Mouse (Mus musculus): ENCODE data around the gene Gm614. TPM values are rescaled to one million over a fixed set of nuclear protein-coding genes. Genes with fewer than 3 reads are reported as not detected.

The Gm614 gene
- polyA plus RNA-seq, 1 experiment = 0.57 TPM

- WGBS = 86% methylated on average over 6 of the region's 6 CpGs
- TF ChIP-seq CTCF (IDR thresholded peaks at IDR 0.05; ENCODE audit: insufficient read depth, low read length) (no peak), POLR2A (IDR thresholded peaks at IDR 0.05; ENCODE audit: borderline replicate concordance, extremely low read depth, low read depth, low read length) (no peak)
- Histone ChIP-seq H3K4me1 (ENCODE audit: control insufficient read depth, insufficient read depth, low read length) (no peaks in the 10 kb centered on the region), H3K4me3 (replicated peaks; ENCODE audit: extremely low read depth, low read depth, low read length) (no peak overlapping the region)
- DNase-seq = no peak
These were observed 24.6 kb upstream of the Gm614 start for GRCm38 (mm10) chrX:101288432-101288831.

- WGBS = 80% methylated on average over 3 of the region's 3 CpGs
- no peak for TF ChIP-seq CTCF (IDR thresholded peaks at IDR 0.05; ENCODE audit: insufficient read depth, low read length)
- TF ChIP-seq POLR2A (IDR thresholded peaks at IDR 0.05; ENCODE audit: borderline replicate concordance, extremely low read depth, low read depth, low read length) = no peak
- DNase-seq = no peak
- no peaks in the 10 kb centered on the region for H3K4me1 ChIP-seq (ENCODE audit: control insufficient read depth, insufficient read depth, low read length)
- no peak overlapping the region for H3K4me3 ChIP-seq (replicated peaks; ENCODE audit: extremely low read depth, low read depth, low read length)
These were observed 23.8 kb upstream of the Gm614 start for GRCm38 (mm10) chrX:101287543-101287942.

GRCm38 (mm10) chrX:101285953-101286670 is 22.3 kb upstream of the Gm614 start:
- 84% methylated on average over 14 of the region's 14 CpGs for WGBS
- TF ChIP-seq CTCF (IDR thresholded peaks at IDR 0.05; ENCODE audit: insufficient read depth, low read length) = no peak
- no peak for TF ChIP-seq POLR2A (IDR thresholded peaks at IDR 0.05; ENCODE audit: borderline replicate concordance, extremely low read depth, low read depth, low read length)
- Histone ChIP-seq H3K4me1 (ENCODE audit: control insufficient read depth, insufficient read depth, low read length) (no peaks in the 10 kb centered on the region), H3K4me3 (replicated peaks; ENCODE audit: extremely low read depth, low read depth, low read length) (no peak overlapping the region)
- DNase-seq = no peak

- whole genome bisulfite sequencing = 29% methylated on average over 6 of the region's 6 CpGs
- Histone ChIP-seq H3K4me1 (ENCODE audit: control insufficient read depth, insufficient read depth, low read length) (no peaks in the 10 kb centered on the region), H3K4me3 (replicated peaks; ENCODE audit: extremely low read depth, low read depth, low read length) (no peak overlapping the region)
- peak; percentile 34 for DNase-seq
- peak; percentile 73 for TF ChIP-seq CTCF (IDR thresholded peaks at IDR 0.05; ENCODE audit: insufficient read depth, low read length)
- TF ChIP-seq POLR2A (IDR thresholded peaks at IDR 0.05; ENCODE audit: borderline replicate concordance, extremely low read depth, low read depth, low read length) = no peak
These were observed 21.7 kb upstream of the Gm614 start for GRCm38 (mm10) chrX:101285534-101285933.

GRCm38 (mm10) chrX:101282813-101283212 is 19.0 kb upstream of the Gm614 start:
- DNase-seq = no peak
- Histone ChIP-seq H3K4me1 (ENCODE audit: control insufficient read depth, insufficient read depth, low read length) (no peaks in the 10 kb centered on the region), H3K4me3 (replicated peaks; ENCODE audit: extremely low read depth, low read depth, low read length) (no peak overlapping the region)
- 79% methylated on average over 6 of the region's 6 CpGs for WGBS
- no peak for TF ChIP-seq POLR2A (IDR thresholded peaks at IDR 0.05; ENCODE audit: borderline replicate concordance, extremely low read depth, low read depth, low read length)
- TF ChIP-seq CTCF (IDR thresholded peaks at IDR 0.05; ENCODE audit: insufficient read depth, low read length) = no peak

GRCm38 (mm10) chrX:101273875-101274738 is 10.3 kb upstream of the Gm614 start, which contains the start of gene Med12:
Med12 (plus strand) TSS chrX:101274030.
- no peaks in the 10 kb centered on the region for H3K4me1 ChIP-seq (ENCODE audit: control insufficient read depth, insufficient read depth, low read length)
- peak; percentile 79 for DNase-seq
- TF ChIP-seq POLR2A (IDR thresholded peaks at IDR 0.05; ENCODE audit: borderline replicate concordance, extremely low read depth, low read depth, low read length) (0 out of 2 replicates have a peak, but pooled peaks have one; percentile 9), CTCF (IDR thresholded peaks at IDR 0.05; ENCODE audit: insufficient read depth, low read length) (no peak)
- WGBS = 23% methylated on average over 53 of the region's 54 CpGs
- peak within 1 kb of the TSS; percentile 67 for H3K4me3 ChIP-seq (replicated peaks; ENCODE audit: extremely low read depth, low read depth, low read length)

GRCm38 (mm10) chrX:101273410-101273809 is 9.6 kb upstream of the Gm614 start:
- no peaks in the 10 kb centered on the region for H3K4me1 ChIP-seq (ENCODE audit: control insufficient read depth, insufficient read depth, low read length)
- no peak for DNase-seq
- 31% methylated on average over 6 of the region's 6 CpGs for WGBS
- TF ChIP-seq POLR2A (IDR thresholded peaks at IDR 0.05; ENCODE audit: borderline replicate concordance, extremely low read depth, low read depth, low read length) (no peak), CTCF (IDR thresholded peaks at IDR 0.05; ENCODE audit: insufficient read depth, low read length) (no peak)
- H3K4me3 ChIP-seq (replicated peaks; ENCODE audit: extremely low read depth, low read depth, low read length) = peak overlapping the region; percentile 37

GRCm38 (mm10) chrX:101268755-101269124 is 4.9 kb upstream of the Gm614 start, which contains the start of gene Gm20489:
Gm20489 (minus strand) TSS chrX:101269023.
- H3K4me1 ChIP-seq (ENCODE audit: control insufficient read depth, insufficient read depth, low read length) = no peaks in the 10 kb centered on the region; the same call in 1 of the 2 replicates
- TF ChIP-seq POLR2A (IDR thresholded peaks at IDR 0.05; ENCODE audit: borderline replicate concordance, extremely low read depth, low read depth, low read length) (no peak), CTCF (IDR thresholded peaks at IDR 0.05; ENCODE audit: insufficient read depth, low read length) (no peak)
- 72% methylated on average over 3 of the region's 3 CpGs for WGBS
- no peak for DNase-seq
- H3K4me3 ChIP-seq (replicated peaks; ENCODE audit: extremely low read depth, low read depth, low read length) = peak within 1 kb of the TSS; percentile 66

GRCm38 (mm10) chrX:101268025-101268754 is 4.4 kb upstream of the Gm614 start, which contains the start of gene Il2rg:
Il2rg (minus strand) TSS chrX:101268255.
- 46% methylated on average over 5 of the region's 5 CpGs for WGBS

More at GRCm38 (mm10) chrX:101268025-101268754, 4.4 kb upstream of the Gm614 start, which contains the start of gene Il2rg:
- DNase-seq = no peak
- peak within 1 kb of the TSS; percentile 66 for H3K4me3 ChIP-seq (replicated peaks; ENCODE audit: extremely low read depth, low read depth, low read length)
- TF ChIP-seq CTCF (IDR thresholded peaks at IDR 0.05; ENCODE audit: insufficient read depth, low read length) (no peak), POLR2A (IDR thresholded peaks at IDR 0.05; ENCODE audit: borderline replicate concordance, extremely low read depth, low read depth, low read length) (no peak)
- no peaks in the 10 kb centered on the region; the same call in 1 of the 2 replicates for H3K4me1 ChIP-seq (ENCODE audit: control insufficient read depth, insufficient read depth, low read length)
